In the genomic region with DNA sequence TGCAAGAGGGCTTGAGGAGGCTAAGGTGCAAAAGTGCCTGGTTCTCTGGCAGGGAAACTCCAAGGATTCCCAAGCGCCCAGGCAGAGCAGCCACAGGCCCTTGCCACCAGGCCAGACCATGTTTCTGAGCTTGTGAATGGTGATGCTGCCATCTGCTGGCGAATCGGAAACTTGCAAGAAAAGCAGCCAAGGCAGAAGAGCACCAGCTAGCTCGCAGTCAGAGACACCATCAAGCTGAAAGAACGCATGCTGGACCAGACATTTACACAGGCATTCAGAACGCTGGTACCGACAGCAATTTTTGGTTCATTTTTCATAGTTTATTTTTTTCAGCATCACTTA, we compare ENCODE assay signal across 8 mouse cellular contexts. TPM values are rescaled to one million over a fixed set of nuclear protein-coding genes. Genes with fewer than 3 reads are reported as not detected.
A peak's percentile ranks its signal among the peaks of the same experiment; 100 is the strongest.
DNase-seq lines count a peak whose midpoint lies in the region; ATAC-seq and TF ChIP-seq lines count a peak whose summit lies in the region.

No protein-coding gene starts in this region.

- in situ Hi-C loops in ES-E14 (cut with MboI; ENCODE audit: low sequenced_read_pairs in 2 of 2, unreplicated experiment in 2 of 2) = no loop called here

- DNase-seq in ES-E14 (ENCODE audit: low read depth, low spot score) = peak; percentile 77
- peak; percentile 60 for DNase-seq in c-Kit-positive CD71-positive TER-119-positive erythroid progenitor cells, embryonic 14.5 days (ENCODE audit: low spot score)
- DNase-seq in layer of hippocampus, adult 8-10 months (ENCODE audit: low spot score in 2 of 2) = peak; percentile 68 to 90
- DNase-seq in lung, postnatal 14 days = peak; percentile 83
- DNase-seq in retina, postnatal 1 day = peak; percentile 88
- peak; percentile 83 for DNase-seq in thymus, postnatal 4 days

- H3K9ac ChIP-seq in ES-E14 (ENCODE audit: insufficient read depth, low read depth, low read length, poor library complexity, severe bottlenecking) = no peak overlapping the region
- no peak overlapping the region for H3K9ac ChIP-seq in forebrain, embryonic 13.5 days

- no peaks in the 10 kb centered on the region for H3K4me1 ChIP-seq in ES-E14 (ENCODE audit: control insufficient read depth in 2 of 2, insufficient read depth in 2 of 2, low read length in 2 of 2, poor library complexity in 1 of 2)
- H3K4me1 ChIP-seq in forebrain, embryonic 13.5 days = peaks cover 7% of the 10 kb centered on the region

- WGBS in forebrain, embryonic 13.5 days = 16% methylated on average over 7 of the region's 7 CpGs

- H3K27ac ChIP-seq in ES-E14 (ENCODE audit: insufficient read depth, low read depth, low read length, poor library complexity, severe bottlenecking) = no peak overlapping the region
- H3K27ac ChIP-seq in forebrain, embryonic 13.5 days = no peak overlapping the region

- ATAC-seq in forebrain, embryonic 13.5 days = peak; percentile 83
- ATAC-seq in hematopoietic stem cell, adult 5-6 weeks (replicated peaks in 1 of 2; ENCODE audit: insufficient read depth in 1 of 2, low FRiP score in 2 of 2, low TSS enrichment in 1 of 2, low read depth in 1 of 2, poor library complexity in 2 of 2, severe bottlenecking in 2 of 2) = peak; percentile 68 to 76

- peaks cover 3% of the 10 kb centered on the region; the same call in 1 of the 2 replicates for H3K27me3 ChIP-seq in forebrain, embryonic 13.5 days

- H3K9me3 ChIP-seq in ES-E14 (ENCODE audit: control insufficient read depth, insufficient read depth, low read depth, low read length) = no peaks in the 10 kb centered on the region
- H3K9me3 ChIP-seq in forebrain, embryonic 13.5 days (replicated peaks) = no peaks in the 10 kb centered on the region

- no peak overlapping the region for H3K4me2 ChIP-seq in forebrain, embryonic 13.5 days

- peaks cover 9% of the 10 kb centered on the region; the same call in 1 of the 2 replicates for H3K36me3 ChIP-seq in ES-E14 (ENCODE audit: control insufficient read depth, insufficient read depth, low read length, poor library complexity, severe bottlenecking)
- H3K36me3 ChIP-seq in forebrain, embryonic 13.5 days (ENCODE audit: poor library complexity, severe bottlenecking) = peaks cover 36% of the 10 kb centered on the region

- H3K4me3 ChIP-seq in ES-E14 (ENCODE audit: insufficient read depth in 1 of 2, low read depth in 1 of 2, low read length in 2 of 2, poor library complexity in 1 of 2, severe bottlenecking in 1 of 2) = no peak overlapping the region
- H3K4me3 ChIP-seq in forebrain, embryonic 13.5 days = no peak overlapping the region

TF ChIP-seq in ES-E14, 5 proteins besides CTCF, POLR2A, EP300 and RAD21:
- no peak for TF ChIP-seq ZNF384 (IDR thresholded peaks at IDR 0.05; ENCODE audit: low read depth, low read length)
- TF ChIP-seq CHD2 (IDR thresholded peaks at IDR 0.05; ENCODE audit: low read depth, low read length) = no peak
- no peak for TF ChIP-seq HCFC1 (IDR thresholded peaks at IDR 0.05; ENCODE audit: borderline replicate concordance, insufficient read depth, low read length)
- no peak for TF ChIP-seq MAFK (IDR thresholded peaks at IDR 0.05; ENCODE audit: insufficient read depth, low read depth, low read length)
- peak; percentile 57; the same call in 1 of the 2 replicates for TF ChIP-seq ZC3H11A (IDR thresholded peaks at IDR 0.05; ENCODE audit: borderline replicate concordance, low read depth, low read length)

RNA-seq across cellular contexts. Expression of a gene that starts 22.8 kb away (rescaled TPM):
- total RNA-seq in ES-E14 (2012; rRNA removed) = 18.3 and 23.8 TPM in 2 replicates
- 21.2 and 22.7 TPM in 2 replicates for polyA plus RNA-seq in forebrain, embryonic 13.5 days (2015; fragmentation: Nextera tagmentation; extraction: Ambion mirVana)
- 9.4 and 12.1 TPM in 2 replicates for total RNA-seq in hematopoietic stem cell, adult 5-6 weeks (2017)
- 10 to 100 TPM; 17.1 to 21.8 (median 21.0) TPM for total RNA-seq in layer of hippocampus, adult 8-10 months (2022)

RNA-seq across cellular contexts. Expression of a gene that starts 22.8 kb away (rescaled TPM):
- total RNA-seq in ES-E14 (2012; rRNA removed) = 93.2 and 124 TPM in 2 replicates
- polyA plus RNA-seq in forebrain, embryonic 13.5 days (2015; fragmentation: Nextera tagmentation; extraction: Ambion mirVana) = 93.5 and 96.4 TPM in 2 replicates
- total RNA-seq in hematopoietic stem cell, adult 5-6 weeks (2017) = 78.9 and 93.0 TPM in 2 replicates
- 10 to 100 TPM in 2 of 4 experiments, 1 to 10 TPM in 2; 7.5 to 11.5 (median 10.0) TPM for total RNA-seq in layer of hippocampus, adult 8-10 months (2022)

RNA-seq across cellular contexts. Expression of a gene that starts 37.7 kb away (rescaled TPM):
- 2.9 and 5.0 TPM in 2 replicates for total RNA-seq in ES-E14 (2012; rRNA removed)
- 636 and 754 TPM in 2 replicates for polyA plus RNA-seq in forebrain, embryonic 13.5 days (2015; fragmentation: Nextera tagmentation; extraction: Ambion mirVana)
- total RNA-seq in hematopoietic stem cell, adult 5-6 weeks (2017) = 8.4 and 16.8 TPM in 2 replicates
- total RNA-seq in layer of hippocampus, adult 8-10 months (2022) = 100 to 1,000 TPM; 361 to 451 (median 407) TPM

Comparison
In these comparisons a context has a peak if more than half of its experiments do, and no peak if none do; other contexts are left out.
1. RNA of a gene that starts 37.7 kb away (total RNA-seq): 361 to 451 TPM in layer of hippocampus, adult 8-10 months; 8.4 to 16.8 TPM in hematopoietic stem cell, adult 5-6 weeks and 2.9 to 5.0 TPM in ES-E14; every median in the first group is over 10 times any median in the second.
2. Peak in every context shown above with its lines, with median percentiles within 50 percentile points of each other: DNase-seq.